Mouse (Mus musculus): ENCODE measurements around the gene Phtf2. TPM values are rescaled to one million over a fixed set of nuclear protein-coding genes. Genes with fewer than 3 reads are reported as not detected.
"Not testable (repeated sequence)": the region's sequence is repeated elsewhere in the genome, so short reads cannot be mapped to it uniquely, and the experiment has no call there.

Phtf2 gene
- polyA plus RNA-seq, 1 experiment, result 2.7 TPM

DNA sequence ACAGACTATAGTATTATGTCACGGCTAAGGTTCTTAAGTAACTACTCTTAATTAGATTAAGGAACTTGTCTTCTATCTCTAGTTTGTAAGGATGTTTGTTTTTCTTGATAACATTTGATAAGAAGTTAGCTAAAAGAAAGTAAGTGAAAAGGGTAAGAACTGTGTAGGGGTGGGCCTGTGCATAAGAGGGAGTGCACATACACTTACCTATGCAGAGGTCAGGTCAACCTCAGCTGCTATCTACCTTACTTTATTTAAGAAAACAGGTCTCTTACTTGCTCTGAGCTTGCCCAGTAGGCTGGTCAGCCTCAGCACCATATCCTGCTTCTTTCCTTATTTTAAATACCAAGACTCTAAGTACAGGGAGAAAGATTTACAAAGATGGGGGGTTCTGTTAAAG is 100.8 kb downstream of the Phtf2 start:
- TF ChIP-seq CTCF (IDR thresholded peaks at IDR 0.05; ENCODE audit: insufficient read depth, low read length) (no peak), POLR2A (IDR thresholded peaks at IDR 0.05; ENCODE audit: borderline replicate concordance, extremely low read depth, low read depth, low read length) (no peak)
- Histone ChIP-seq H3K4me1 (ENCODE audit: control insufficient read depth, insufficient read depth, low read length) (no peaks in the 10 kb centered on the region), H3K4me3 (replicated peaks; ENCODE audit: extremely low read depth, low read depth, low read length) (no peak overlapping the region)
- no peak for DNase-seq
- WGBS, result 74% methylated on average over 1 of the region's 1 CpGs

DNA sequence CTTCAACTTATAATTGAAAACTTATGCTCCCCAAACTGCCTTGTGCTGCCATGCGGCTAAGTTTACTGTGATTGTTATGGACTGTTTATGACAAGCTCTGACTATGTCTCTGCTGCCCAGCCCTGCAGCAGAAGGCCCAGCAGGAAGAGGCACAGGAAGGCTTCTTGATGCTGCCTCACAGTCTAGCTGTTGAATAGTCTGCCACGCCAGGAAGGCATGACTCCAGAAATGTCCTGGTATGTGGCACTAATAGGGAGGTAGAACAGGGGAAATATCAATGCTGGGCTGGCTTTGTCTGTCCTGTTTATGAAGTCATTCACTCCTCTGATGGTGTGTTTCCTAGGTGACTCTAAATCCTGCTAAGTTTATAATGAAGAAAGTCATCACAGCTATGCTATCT is 102.7 kb downstream of the Phtf2 start:
- no peak for TF ChIP-seq CTCF (IDR thresholded peaks at IDR 0.05; ENCODE audit: insufficient read depth, low read length)
- TF ChIP-seq POLR2A (IDR thresholded peaks at IDR 0.05; ENCODE audit: borderline replicate concordance, extremely low read depth, low read depth, low read length), result no peak
- no peak for DNase-seq
- no peak overlapping the region for H3K4me3 ChIP-seq (replicated peaks; ENCODE audit: extremely low read depth, low read depth, low read length)
- WGBS, result 40% methylated on average over 2 of the region's 2 CpGs
- H3K4me1 ChIP-seq (ENCODE audit: control insufficient read depth, insufficient read depth, low read length), result no peaks in the 10 kb centered on the region

DNA sequence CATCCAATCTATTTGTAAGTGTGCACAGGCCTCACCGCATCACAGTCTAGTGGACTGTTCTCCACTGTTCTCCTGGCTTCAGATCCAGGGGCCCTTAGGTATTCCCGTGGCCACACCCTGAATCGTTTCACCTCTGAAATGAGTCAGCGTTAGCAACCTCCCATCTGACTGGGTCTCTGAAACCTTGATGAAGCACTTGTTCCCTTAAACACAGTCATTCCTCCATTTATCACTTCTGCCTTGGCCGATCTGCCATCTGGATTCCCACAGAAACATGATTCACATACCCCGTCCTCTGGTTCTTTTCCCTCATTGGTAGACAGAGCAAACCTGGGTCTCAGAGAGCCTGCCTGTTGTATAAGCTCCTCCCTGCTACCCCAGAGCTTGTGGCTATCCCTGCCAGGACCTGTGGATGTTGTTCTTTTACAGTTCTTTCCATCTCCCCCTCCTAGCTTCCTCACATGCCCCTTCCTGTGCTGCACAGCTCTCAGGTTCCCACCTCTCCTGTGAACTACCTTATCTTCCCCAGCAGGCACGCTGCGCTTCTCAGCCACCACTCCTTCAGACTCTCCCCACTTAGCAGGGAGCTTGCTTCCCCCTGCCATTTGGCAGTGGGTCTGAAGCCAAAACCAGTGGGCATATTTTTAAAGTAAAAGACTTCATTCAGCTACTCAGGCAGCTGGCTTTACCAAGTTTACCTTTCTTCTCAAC is 103.5 kb downstream of the Phtf2 start:
- no peak for TF ChIP-seq CTCF (IDR thresholded peaks at IDR 0.05; ENCODE audit: insufficient read depth, low read length)
- no peak for TF ChIP-seq POLR2A (IDR thresholded peaks at IDR 0.05; ENCODE audit: borderline replicate concordance, extremely low read depth, low read depth, low read length)
- whole genome bisulfite sequencing, result 73% methylated on average over 8 of the region's 8 CpGs
- no peaks in the 10 kb centered on the region for H3K4me1 ChIP-seq (ENCODE audit: control insufficient read depth, insufficient read depth, low read length)
- H3K4me3 ChIP-seq (replicated peaks; ENCODE audit: extremely low read depth, low read depth, low read length), result no peak overlapping the region
- DNase-seq, result no peak

DNA sequence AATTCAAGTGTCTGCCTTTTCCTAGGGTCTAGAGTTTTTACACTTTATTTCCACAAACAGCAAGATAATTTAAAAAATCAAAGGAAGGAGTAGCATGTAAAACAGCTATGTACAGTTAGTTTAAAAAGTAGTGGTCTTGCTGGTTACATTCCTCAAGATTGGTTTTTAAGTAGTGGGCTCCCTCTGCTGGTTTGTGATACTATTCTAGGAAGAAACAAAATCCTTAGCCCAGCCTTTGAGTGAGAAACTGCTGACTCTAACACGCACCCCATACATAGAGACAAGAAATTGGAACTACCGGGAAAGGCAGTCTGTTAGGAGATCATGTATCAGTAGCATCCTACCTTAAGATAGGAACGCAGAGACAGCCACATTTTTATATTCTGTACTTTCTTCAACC is 108.6 kb downstream of the Phtf2 start:
- Histone ChIP-seq H3K4me3 (replicated peaks; ENCODE audit: extremely low read depth, low read depth, low read length) (no peak overlapping the region), H3K4me1 (ENCODE audit: control insufficient read depth, insufficient read depth, low read length) (no peaks in the 10 kb centered on the region)
- no peak for TF ChIP-seq POLR2A (IDR thresholded peaks at IDR 0.05; ENCODE audit: borderline replicate concordance, extremely low read depth, low read depth, low read length)
- no peak for TF ChIP-seq CTCF (IDR thresholded peaks at IDR 0.05; ENCODE audit: insufficient read depth, low read length)
- no peak for DNase-seq
- 62% methylated on average over 3 of the region's 3 CpGs for WGBS

DNA sequence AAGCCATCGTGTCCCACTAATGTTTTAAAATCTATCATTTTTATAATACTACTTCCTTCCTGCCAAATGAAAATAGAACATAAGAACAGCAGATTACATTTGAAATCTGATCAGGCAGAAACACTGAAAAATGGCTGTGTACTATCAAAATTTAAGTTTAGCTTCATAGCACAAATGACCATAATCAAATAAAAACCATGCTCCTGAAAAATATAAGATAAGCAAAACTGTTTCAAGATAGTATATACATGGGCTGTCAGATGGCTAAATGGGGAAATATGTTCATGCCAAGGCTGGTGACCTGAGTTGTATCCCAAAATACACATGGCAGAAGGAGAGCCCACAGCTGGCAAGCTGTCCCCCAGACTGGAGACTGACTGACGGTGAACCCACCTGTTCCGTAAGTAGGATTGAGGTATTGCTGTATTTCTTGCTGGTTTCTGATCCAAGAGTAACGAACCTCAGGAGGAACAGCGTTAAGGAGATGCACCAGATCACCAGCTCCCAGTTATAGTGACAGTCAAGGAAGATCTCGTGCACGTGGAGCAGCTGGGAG is 116.5 kb downstream of the Phtf2 start:
- no peak for DNase-seq
- WGBS, result 87% methylated on average over 7 of the region's 7 CpGs
- Histone ChIP-seq H3K4me3 (replicated peaks; ENCODE audit: extremely low read depth, low read depth, low read length) (no peak overlapping the region), H3K4me1 (ENCODE audit: control insufficient read depth, insufficient read depth, low read length) (peaks cover under 1% of the 10 kb centered on the region)
- no peak for TF ChIP-seq POLR2A (IDR thresholded peaks at IDR 0.05; ENCODE audit: borderline replicate concordance, extremely low read depth, low read depth, low read length)
- no peak for TF ChIP-seq CTCF (IDR thresholded peaks at IDR 0.05; ENCODE audit: insufficient read depth, low read length)

DNA sequence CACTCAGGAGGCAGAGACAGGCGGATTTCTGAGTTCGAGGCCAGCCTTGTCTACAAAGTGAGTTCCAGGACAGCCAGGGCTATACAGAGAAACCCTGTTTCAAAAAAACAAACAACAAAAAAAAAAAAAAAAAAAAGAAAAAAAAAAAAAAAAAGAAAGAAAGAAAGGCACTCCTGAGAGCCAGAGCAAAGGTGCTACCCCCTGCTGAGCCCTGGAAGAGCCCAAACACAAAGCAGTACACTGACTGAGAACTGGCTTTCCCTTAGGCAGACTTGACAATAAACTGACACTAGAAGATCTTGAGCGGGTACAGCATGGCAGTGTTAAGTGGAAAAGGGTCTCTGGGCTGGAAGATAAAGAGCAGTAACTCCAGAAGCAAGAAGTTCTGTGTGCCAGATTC is 119.5 kb downstream of the Phtf2 start:
- not testable (repeated sequence) for H3K4me3 ChIP-seq (replicated peaks; ENCODE audit: extremely low read depth, low read depth, low read length); H3K4me1 ChIP-seq (ENCODE audit: control insufficient read depth, insufficient read depth, low read length); DNase-seq
- 97% methylated on average over 3 of the region's 3 CpGs for WGBS

DNA sequence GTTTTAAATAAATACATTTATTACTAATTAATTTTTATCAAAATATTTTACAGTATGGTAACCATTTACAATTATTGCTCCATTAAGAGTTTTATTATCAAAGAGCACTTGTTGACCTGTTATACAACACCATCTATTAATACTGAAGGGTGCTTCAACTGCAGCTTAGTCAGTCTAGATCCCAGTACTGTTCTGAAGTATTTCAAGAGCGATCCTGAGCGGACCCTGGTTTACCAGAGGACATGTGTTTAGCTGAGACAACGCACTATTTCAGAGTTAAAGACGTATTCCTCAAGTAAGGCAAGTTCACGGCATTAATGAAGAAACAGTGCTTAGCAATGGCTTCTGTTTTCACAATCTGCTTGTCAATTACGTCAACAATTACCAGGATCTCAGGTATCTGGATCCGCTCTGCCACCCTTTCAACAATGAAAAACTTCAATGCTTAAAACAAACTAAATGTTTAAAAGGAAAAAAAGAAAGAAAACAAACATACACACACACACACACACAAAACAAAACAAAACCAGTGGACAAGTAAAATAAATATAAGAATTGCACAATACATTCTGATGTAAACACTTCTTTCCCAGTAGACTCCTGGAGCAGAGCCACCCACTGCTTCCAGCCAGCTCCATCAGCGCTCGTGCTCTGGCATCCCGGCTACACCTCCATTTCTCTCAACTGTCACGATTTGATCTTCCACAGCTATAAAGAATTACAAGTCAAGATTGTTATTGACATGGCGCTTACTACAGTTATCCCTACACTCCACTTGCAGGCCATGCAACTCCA is 121.4 kb downstream of the Phtf2 start:
- peaks cover 2% of the 10 kb centered on the region for H3K4me1 ChIP-seq (ENCODE audit: control insufficient read depth, insufficient read depth, low read length)
- 59% methylated on average over 12 of the region's 12 CpGs for WGBS
- TF ChIP-seq CTCF (IDR thresholded peaks at IDR 0.05; ENCODE audit: insufficient read depth, low read length) (no peak), POLR2A (IDR thresholded peaks at IDR 0.05; ENCODE audit: borderline replicate concordance, extremely low read depth, low read depth, low read length) (no peak)
- H3K4me3 ChIP-seq (replicated peaks; ENCODE audit: extremely low read depth, low read depth, low read length), result no peak overlapping the region
- no peak for DNase-seq

DNA sequence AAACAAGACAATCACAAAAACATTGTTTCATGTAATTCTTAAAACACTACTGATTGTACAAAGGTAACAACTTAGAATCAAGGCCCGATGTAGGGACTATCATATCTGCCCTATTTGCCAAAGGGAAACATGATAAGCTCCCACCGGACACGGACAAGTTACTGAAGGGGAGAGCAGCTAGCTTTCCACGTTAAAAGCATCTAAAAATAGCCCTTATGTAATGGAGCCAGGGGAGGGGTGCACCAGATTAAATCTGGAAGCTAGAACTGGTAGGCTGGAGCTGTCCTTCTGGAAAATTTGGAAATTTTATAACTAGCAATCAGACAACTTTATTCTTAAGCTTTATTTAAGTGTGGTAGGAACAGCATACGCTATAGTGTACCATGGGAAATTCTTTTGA is 122.2 kb downstream of the Phtf2 start:
- no peak for TF ChIP-seq CTCF (IDR thresholded peaks at IDR 0.05; ENCODE audit: insufficient read depth, low read length)
- no peak for TF ChIP-seq POLR2A (IDR thresholded peaks at IDR 0.05; ENCODE audit: borderline replicate concordance, extremely low read depth, low read depth, low read length)
- WGBS, result 50% methylated on average over 5 of the region's 5 CpGs
- DNase-seq, result no peak

DNA sequence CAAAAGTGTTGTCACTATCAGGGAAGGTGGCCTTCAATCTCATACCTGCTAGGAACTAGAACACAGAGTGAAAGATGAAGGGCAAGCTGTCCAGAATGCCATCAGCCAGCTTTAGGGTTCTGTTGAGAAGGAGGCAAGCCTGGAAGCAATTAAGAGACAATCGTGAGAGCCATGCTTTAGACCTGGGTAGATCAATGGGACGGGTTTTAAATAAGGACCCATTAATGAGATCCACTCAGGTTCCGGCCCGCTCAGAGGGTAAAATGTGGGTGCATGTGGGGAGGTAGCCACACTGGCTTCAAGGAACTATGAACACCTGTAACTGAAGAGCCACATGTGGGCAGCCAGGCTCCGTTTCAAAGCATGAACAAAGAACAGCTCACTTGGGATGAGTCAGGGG is 128.0 kb downstream of the Phtf2 start:
- no peak for DNase-seq
- 85% methylated on average over 5 of the region's 5 CpGs for WGBS
- H3K4me3 ChIP-seq (replicated peaks; ENCODE audit: extremely low read depth, low read depth, low read length), result no peak overlapping the region
- H3K4me1 ChIP-seq (ENCODE audit: control insufficient read depth, insufficient read depth, low read length), result no peaks in the 10 kb centered on the region; the same call in 1 of the 2 replicates
- TF ChIP-seq POLR2A (IDR thresholded peaks at IDR 0.05; ENCODE audit: borderline replicate concordance, extremely low read depth, low read depth, low read length), result no peak
- TF ChIP-seq CTCF (IDR thresholded peaks at IDR 0.05; ENCODE audit: insufficient read depth, low read length), result no peak

More for the DNA sequence above, 122.2 kb downstream of the Phtf2 start:
- Histone ChIP-seq H3K4me3 (replicated peaks; ENCODE audit: extremely low read depth, low read depth, low read length) (no peak overlapping the region), H3K4me1 (ENCODE audit: control insufficient read depth, insufficient read depth, low read length) (peaks cover 2% of the 10 kb centered on the region)

DNA sequence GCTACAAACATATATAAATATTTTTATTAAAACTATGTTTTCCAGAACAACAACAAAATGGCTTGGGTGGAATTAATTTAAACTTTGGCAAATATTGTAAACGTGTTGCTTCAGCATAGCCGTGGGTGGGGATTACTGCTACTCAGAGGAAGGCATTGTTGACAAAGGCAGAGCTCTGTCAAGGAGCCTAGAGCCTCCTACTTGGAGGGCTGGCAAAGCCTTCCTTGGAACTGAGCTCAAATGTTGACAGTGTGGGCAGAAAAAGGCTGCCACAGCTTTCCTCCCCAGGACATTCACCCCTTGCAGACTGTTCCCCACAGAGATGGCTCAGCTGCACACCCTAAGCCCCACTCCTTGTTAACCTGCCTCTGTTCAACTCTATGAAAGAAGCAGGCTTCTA is 128.8 kb downstream of the Phtf2 start:
- no peak for DNase-seq
- Histone ChIP-seq H3K4me3 (replicated peaks; ENCODE audit: extremely low read depth, low read depth, low read length) (no peak overlapping the region), H3K4me1 (ENCODE audit: control insufficient read depth, insufficient read depth, low read length) (no peaks in the 10 kb centered on the region; the same call in 1 of the 2 replicates)
- TF ChIP-seq CTCF (IDR thresholded peaks at IDR 0.05; ENCODE audit: insufficient read depth, low read length), result no peak
- no peak for TF ChIP-seq POLR2A (IDR thresholded peaks at IDR 0.05; ENCODE audit: borderline replicate concordance, extremely low read depth, low read depth, low read length)
- 28% methylated on average over 2 of the region's 2 CpGs for WGBS
